Mouse (Mus musculus) layer of hippocampus, postnatal 14 days (tissue): ENCODE measurements around the gene Pus7l. TPM values are rescaled to one million over a fixed set of nuclear protein-coding genes. Genes with fewer than 3 reads are reported as not detected.

Source experiments
- DNase-seq, 2 experiments: peaks; one replicate each; pipeline ENCODE4 v3.0.0; 2021 to 2022; ENCODE audit warnings: low spot score in 2 of 2, mixed read lengths in 1 of 2
- long read RNA-seq, 2 experiments: library from polyadenylated mRNA; stranded (forward); transcript quantifications; one replicate each; pipeline ENCODE4 v2.0.0; 2021
- total RNA-seq, 2 experiments: library from RNA; stranded (reverse); gene quantifications; 2 replicates each; pipeline ENCODE4 v1.2.3; 2021

The Pus7l gene
- total RNA-seq = 1 to 10 TPM; 4.2 to 4.9 TPM
- long read RNA-seq, experiment 1, transcript Pus7l-201 (9 exons, 2,840 nt) = major isoform, 5 of 6 reads
- long read RNA-seq, experiment 1, partial matches to known transcripts = 1 of 6 reads
- long read RNA-seq, experiment 1, other reads (novel, unspliced or antisense) = 0 of 6 reads
- long read RNA-seq, experiment 2, transcript Pus7l-201 (9 exons, 2,840 nt) = major isoform, 6 of 7 reads
- long read RNA-seq, experiment 2, partial matches to known transcripts = 0 of 7 reads
- long read RNA-seq, experiment 2, other reads (novel, unspliced or antisense) = 1 of 7 reads

- DNase-seq = peak; percentile 90 to 93
Observed at GRCm38 (mm10) chr15:94543409-94544051, at the start of gene Pus7l, which contains the start of gene Irak4. TSS of gene Pus7l (minus strand) at chr15:94543547. TSS of gene Irak4 (plus strand) at chr15:94543643.

GRCm38 (mm10) chr15:94591356-94591755, 48.0 kb upstream of the Pus7l start:
- no peak for DNase-seq

GRCm38 (mm10) chr15:94590083-94590482, 46.7 kb upstream of the Pus7l start:
- no peak for DNase-seq

- DNase-seq = peak; percentile 96 to 98
Observed at GRCm38 (mm10) chr15:94589219-94590075, 46.1 kb upstream of the Pus7l start, which contains the start of gene Twf1. TSS of gene Twf1 (minus strand) at chr15:94589889.

- no peak for DNase-seq
Observed at GRCm38 (mm10) chr15:94587826-94588715, 44.7 kb upstream of the Pus7l start.

GRCm38 (mm10) chr15:94584738-94585137, 41.4 kb upstream of the Pus7l start:
- DNase-seq = no peak

- no peak for DNase-seq
Observed at GRCm38 (mm10) chr15:94583153-94583552, 39.8 kb upstream of the Pus7l start.

GRCm38 (mm10) chr15:94582000-94582593, 38.8 kb upstream of the Pus7l start:
- no peak for DNase-seq

GRCm38 (mm10) chr15:94574566-94575268, 31.4 kb upstream of the Pus7l start:
- no peak for DNase-seq

GRCm38 (mm10) chr15:94572746-94573145, 29.4 kb upstream of the Pus7l start:
- no peak for DNase-seq

GRCm38 (mm10) chr15:94571501-94571900, 28.2 kb upstream of the Pus7l start:
- DNase-seq = no peak

- no peak for DNase-seq
Observed at GRCm38 (mm10) chr15:94568496-94569182, 25.3 kb upstream of the Pus7l start.

GRCm38 (mm10) chr15:94565854-94566253, 22.5 kb upstream of the Pus7l start:
- no peak for DNase-seq

GRCm38 (mm10) chr15:94564909-94565308, 21.6 kb upstream of the Pus7l start:
- no peak for DNase-seq

GRCm38 (mm10) chr15:94558895-94559656, 15.7 kb upstream of the Pus7l start:
- DNase-seq = no peak

GRCm38 (mm10) chr15:94557442-94557841, 14.1 kb upstream of the Pus7l start:
- DNase-seq = peak; percentile 87 to 89

- no peak for DNase-seq
Observed at GRCm38 (mm10) chr15:94553536-94553935, 10.2 kb upstream of the Pus7l start.

- no peak for DNase-seq
Observed at GRCm38 (mm10) chr15:94544844-94545243, 1.5 kb upstream of the Pus7l start.
